Mouse (Mus musculus) intestine, postnatal 0 days (tissue): Measurements from ENCODE around the gene Hadh. TPM values are rescaled to one million over a fixed set of nuclear protein-coding genes. Genes with fewer than 3 reads are reported as not detected.

Experiments used
- ATAC-seq: fragments of 200-750 bp; cut with Nextera tagmentation; 2 replicates; pipeline ENCODE4 v1.8.0; 2017; ENCODE audit warnings: mild to moderate bottlenecking, moderate TSS enrichment, moderate library complexity
- H3K27ac ChIP-seq: fragments of 300-500 bp; sonication (generic); 2 replicates; pipeline ENCODE4 v1.5.1; 2014; ENCODE audit warnings: mild to moderate bottlenecking, low read depth, low read length, moderate library complexity
- H3K27me3 ChIP-seq: fragments of 300-500 bp; sonication (generic); replicated peaks from 2 replicates; pipeline ENCODE4 v1.6.1; 2014; ENCODE audit warnings: low read length, mixed read lengths; ENCODE audit not compliant: control insufficient read depth, insufficient read depth
- H3K36me3 ChIP-seq: fragments of 300-500 bp; sonication (generic); 2 replicates; pipeline ENCODE4 v1.6.1; 2014; ENCODE audit warnings: mild to moderate bottlenecking, moderate library complexity; ENCODE audit not compliant: control insufficient read depth, insufficient read depth
- H3K4me1 ChIP-seq: fragments of 300-500 bp; sonication (generic); replicated peaks from 2 replicates; pipeline ENCODE4 v1.6.1; 2014; ENCODE audit warnings: antibody characterized with exemption, low read length, mixed read lengths; ENCODE audit not compliant: control insufficient read depth, insufficient read depth
- H3K4me2 ChIP-seq: fragments of 300-500 bp; sonication (generic); replicated peaks from 2 replicates; pipeline ENCODE4 v1.6.1; 2014; ENCODE audit warnings: low read depth, mild to moderate bottlenecking, moderate library complexity
- H3K4me3 ChIP-seq: fragments of 300-500 bp; sonication (generic); 2 replicates; pipeline ENCODE4 v1.5.1; 2014; ENCODE audit warnings: low read depth, low read length
- H3K9ac ChIP-seq: fragments of 300-500 bp; sonication (generic); 2 replicates; pipeline ENCODE4 v1.6.1; 2014; ENCODE audit warnings: mild to moderate bottlenecking, low read depth, low read length
- H3K9me3 ChIP-seq: fragments of 300-500 bp; sonication (generic); 2 replicates; pipeline ENCODE4 v1.6.1; 2016; ENCODE audit warnings: mixed run types; ENCODE audit not compliant: control insufficient read depth
- CTCF ChIP-seq: sonication (generic); IDR thresholded peaks from 2 replicates; pipeline ENCODE4 v1.5.1; 2016; ENCODE audit warnings: low read depth, mild to moderate bottlenecking, control low read depth, antibody characterized with exemption, moderate library complexity
- WGBS: fragments of 180-500 bp; shearing (Covaris S2); extraction: QIAGEN DNeasy Blood & Tissue Kit; methylation state at CpG from one replicate; pipeline ENCODE4 v1.1.7; 2014; 5-methylcytosine and 5-hydroxymethylcytosine counted together
- polyA plus RNA-seq: library from polyadenylated mRNA; unstranded; fragments of >200 nt; fragmentation: Nextera tagmentation; extraction: Ambion mirVana; gene quantifications from 2 replicates; pipeline ENCODE4 v1.2.1, GENCODE M21; 2015

The Hadh gene
- polyA plus RNA-seq, 1 experiment from 2014 or later: 581 TPM

DNA sequence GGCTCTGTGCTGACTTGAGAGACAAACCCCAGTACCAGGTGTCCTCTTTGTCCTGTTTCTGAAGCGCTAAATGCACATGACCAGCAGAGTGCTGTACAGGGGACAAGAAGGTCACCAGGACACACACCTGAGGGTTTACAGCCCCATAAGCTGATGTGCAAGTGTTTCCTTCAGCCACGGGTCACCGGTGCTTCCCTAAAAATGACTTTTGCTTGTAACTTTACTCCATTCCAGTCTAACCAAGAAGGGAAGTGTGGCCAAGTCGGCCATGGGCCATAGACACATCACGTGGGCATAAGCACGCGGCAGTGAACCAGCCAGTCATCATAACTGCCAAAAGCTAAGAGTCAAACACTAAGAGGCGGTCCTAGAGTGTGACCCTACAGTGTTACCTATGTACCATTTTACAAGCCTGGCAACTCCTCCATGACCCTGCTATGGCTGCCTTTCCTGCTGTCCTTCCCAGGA is 25.3 kb downstream of the Hadh start:
- Histone ChIP-seq H3K27me3 (no peaks in the 10 kb centered on the region), H3K36me3 (peaks cover 80% of the 10 kb centered on the region), H3K4me2 (no peak overlapping the region), H3K27ac (peak overlapping the region; percentile 5; the same call in 1 of the 2 replicates), H3K4me1 (peaks cover 3% of the 10 kb centered on the region; the same call in 1 of the 2 replicates), H3K9ac (no peak overlapping the region), H3K9me3 (no peaks in the 10 kb centered on the region), H3K4me3 (no peak overlapping the region)
- ATAC-seq: no peak; the same call in 1 of the 2 replicates
- TF ChIP-seq CTCF: no peak
- WGBS: 80% methylated on average over 8 of the region's 8 CpGs

DNA sequence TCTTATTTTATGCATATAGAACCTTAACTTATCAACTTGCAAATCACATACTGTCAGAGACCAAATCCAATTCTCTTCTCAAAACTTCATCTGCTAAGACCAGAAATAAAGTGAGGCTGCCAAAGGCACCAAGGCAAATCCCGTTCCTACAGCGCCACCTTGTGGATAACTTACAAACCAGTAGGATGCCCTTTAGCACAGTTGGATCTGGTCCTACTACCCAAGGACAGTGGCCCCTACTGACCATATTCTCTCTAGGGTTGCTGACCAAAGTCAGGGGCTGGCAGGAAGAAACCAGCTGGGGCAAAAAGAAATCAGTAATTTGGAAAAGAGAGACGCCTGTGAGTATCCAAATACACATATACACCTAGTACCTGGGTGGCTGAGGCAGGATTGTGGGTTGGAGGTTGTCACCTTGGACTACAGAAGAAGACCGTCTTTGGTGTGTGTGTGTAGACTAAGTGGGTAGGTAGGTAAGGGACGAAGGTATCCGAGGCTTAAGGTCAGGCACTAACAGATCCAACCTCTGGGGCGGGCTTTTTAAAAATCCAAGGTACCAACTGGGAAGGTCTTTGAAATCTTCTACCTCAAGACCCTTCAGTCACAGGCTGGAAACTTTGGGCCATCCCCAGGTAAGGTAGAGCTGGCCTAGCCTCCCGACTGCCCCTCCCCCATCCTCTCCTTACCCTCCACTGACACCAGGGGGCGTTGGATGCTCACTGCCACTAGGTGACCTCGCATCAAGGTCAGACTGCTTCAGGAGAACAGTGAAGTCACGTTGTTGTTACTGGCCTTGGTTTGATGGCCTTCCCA is 25.9 kb downstream of the Hadh start:
- H3K27ac ChIP-seq: no peak overlapping the region
- no peak overlapping the region for H3K9ac ChIP-seq
- no peaks in the 10 kb centered on the region for H3K27me3 ChIP-seq
- H3K4me2 ChIP-seq: no peak overlapping the region
- 0 out of 2 replicates have a peak, but pooled peaks cover 3% of the 10 kb centered on the region for H3K4me1 ChIP-seq
- H3K36me3 ChIP-seq: peaks cover 86% of the 10 kb centered on the region
- H3K4me3 ChIP-seq: no peak overlapping the region
- 56% methylated on average over 11 of the region's 11 CpGs for WGBS
- peak; percentile 50; the same call in 1 of the 2 replicates for ATAC-seq
- H3K9me3 ChIP-seq: no peaks in the 10 kb centered on the region
- peak; percentile 87 for TF ChIP-seq CTCF

GRCm38 (mm10) chr3:131237785-131238633 is 33.9 kb downstream of the Hadh start:
- peak; percentile 63 for ATAC-seq
- H3K4me2 ChIP-seq: no peak overlapping the region
- peak; percentile 92 for TF ChIP-seq CTCF
- H3K4me1 ChIP-seq: no peaks in the 10 kb centered on the region
- peaks cover 88% of the 10 kb centered on the region for H3K36me3 ChIP-seq
- no peak overlapping the region for H3K27ac ChIP-seq
- 63% methylated on average over 19 of the region's 19 CpGs for WGBS
- H3K9ac ChIP-seq: no peak overlapping the region
- H3K9me3 ChIP-seq: no peaks in the 10 kb centered on the region
- no peak overlapping the region for H3K4me3 ChIP-seq
- H3K27me3 ChIP-seq: no peaks in the 10 kb centered on the region

- Histone ChIP-seq H3K36me3 (peaks cover 88% of the 10 kb centered on the region), H3K4me2 (no peak overlapping the region), H3K27me3 (no peaks in the 10 kb centered on the region), H3K9ac (no peak overlapping the region), H3K4me3 (no peak overlapping the region), H3K4me1 (no peaks in the 10 kb centered on the region), H3K9me3 (no peaks in the 10 kb centered on the region), H3K27ac (no peak overlapping the region)
- no peak for ATAC-seq
- no peak for TF ChIP-seq CTCF
- 86% methylated on average over 6 of the region's 6 CpGs for WGBS
Measured at GRCm38 (mm10) chr3:131237061-131237460, 34.8 kb downstream of the Hadh start.

DNA sequence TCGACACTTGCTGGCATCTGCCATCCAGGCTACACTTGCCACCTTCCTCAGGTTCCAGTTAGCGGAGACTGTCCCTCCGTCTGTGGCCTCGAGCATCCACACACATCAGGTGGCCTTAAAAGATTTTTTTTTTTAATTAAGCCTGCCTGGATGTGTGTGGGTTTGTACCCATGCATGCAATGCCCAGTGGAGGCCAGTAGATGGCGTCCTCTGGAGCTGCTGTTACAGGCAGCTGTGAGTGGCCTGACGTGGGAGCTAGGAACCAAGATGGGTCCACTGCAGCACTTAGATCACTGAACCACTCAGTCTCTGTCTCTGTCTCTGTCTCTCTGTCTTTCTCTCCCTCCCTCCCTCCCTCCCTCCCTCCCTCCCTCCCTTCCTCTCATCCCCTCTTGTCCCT is 43.8 kb downstream of the Hadh start:
- no peak overlapping the region for H3K9ac ChIP-seq
- WGBS: 77% methylated on average over 6 of the region's 6 CpGs
- no peak overlapping the region for H3K4me3 ChIP-seq
- H3K4me1 ChIP-seq: no peaks in the 10 kb centered on the region
- no peaks in the 10 kb centered on the region for H3K9me3 ChIP-seq
- H3K27me3 ChIP-seq: no peaks in the 10 kb centered on the region
- 0 out of 2 replicates have a peak, but pooled peaks have one; percentile 22 for ATAC-seq
- peaks cover 34% of the 10 kb centered on the region for H3K36me3 ChIP-seq
- H3K27ac ChIP-seq: no peak overlapping the region
- TF ChIP-seq CTCF: peak; percentile 61
- H3K4me2 ChIP-seq: no peak overlapping the region
